Mouse (Mus musculus): ENCODE results near the gene Gadd45b.

The Gadd45b gene

DNA sequence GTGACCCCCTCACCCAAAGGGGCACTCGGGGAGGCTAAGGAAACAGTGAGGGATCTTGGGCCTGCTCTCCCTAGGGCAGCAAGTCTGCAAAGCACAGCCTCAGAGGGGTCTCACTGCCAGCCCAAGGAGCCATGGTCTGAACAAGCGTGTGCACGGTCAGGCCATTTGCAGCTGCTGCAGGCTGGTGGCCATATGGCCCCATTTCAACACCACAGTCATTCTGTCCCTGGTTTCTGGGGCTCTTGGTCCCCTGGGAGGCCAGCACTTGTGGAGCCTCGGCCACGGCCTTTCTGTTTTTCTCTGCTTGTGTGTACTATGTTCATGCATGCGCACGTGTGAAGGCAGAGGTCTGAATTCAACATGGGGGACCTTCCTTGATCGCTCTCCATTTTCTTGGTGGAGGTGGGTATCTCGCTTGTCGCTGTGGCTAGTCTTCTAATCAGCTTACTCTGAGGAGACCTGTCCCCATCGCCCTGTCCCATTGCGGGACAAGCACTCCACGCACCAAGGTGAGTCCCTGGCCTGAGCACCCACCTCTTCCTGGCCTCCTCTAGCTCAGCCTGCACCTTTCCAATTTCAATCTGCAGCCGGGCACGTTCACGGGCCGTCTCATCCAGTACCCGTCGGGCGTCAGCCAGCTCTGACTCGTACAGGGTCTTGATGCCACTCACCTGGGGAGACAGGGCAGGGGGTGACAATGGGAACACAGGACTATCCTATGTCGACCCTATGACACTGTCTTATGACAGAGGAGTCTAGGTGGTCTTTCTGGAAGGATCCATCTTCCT is 20.3 kb upstream of the Gadd45b start:
- DNase-seq (ENCODE audit: low spot score) = no peak

GRCm38 (mm10) chr10:80911354-80911753 is 18.5 kb upstream of the Gadd45b start:
- no peak for DNase-seq (ENCODE audit: low spot score)

DNA sequence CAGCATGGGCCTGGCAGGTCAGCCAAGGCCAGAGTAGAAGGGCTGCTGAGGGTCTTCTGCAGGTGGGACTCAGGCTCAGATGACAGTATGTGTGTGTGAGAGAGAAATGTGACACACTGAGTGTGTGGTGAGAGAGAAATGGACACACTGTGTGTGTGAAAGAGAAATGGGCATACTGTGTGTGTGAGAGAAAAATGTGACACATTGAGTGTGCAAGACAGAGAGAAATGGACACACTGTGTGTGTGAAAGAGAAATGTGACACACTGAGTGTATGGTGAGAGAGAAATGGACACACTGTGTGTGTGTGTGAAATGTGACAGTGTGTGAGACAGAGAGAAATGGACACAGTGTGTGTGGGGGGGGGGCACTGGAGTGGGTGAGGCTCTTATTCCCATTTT is 18.0 kb upstream of the Gadd45b start:
- no peak for DNase-seq (ENCODE audit: low spot score)

DNA sequence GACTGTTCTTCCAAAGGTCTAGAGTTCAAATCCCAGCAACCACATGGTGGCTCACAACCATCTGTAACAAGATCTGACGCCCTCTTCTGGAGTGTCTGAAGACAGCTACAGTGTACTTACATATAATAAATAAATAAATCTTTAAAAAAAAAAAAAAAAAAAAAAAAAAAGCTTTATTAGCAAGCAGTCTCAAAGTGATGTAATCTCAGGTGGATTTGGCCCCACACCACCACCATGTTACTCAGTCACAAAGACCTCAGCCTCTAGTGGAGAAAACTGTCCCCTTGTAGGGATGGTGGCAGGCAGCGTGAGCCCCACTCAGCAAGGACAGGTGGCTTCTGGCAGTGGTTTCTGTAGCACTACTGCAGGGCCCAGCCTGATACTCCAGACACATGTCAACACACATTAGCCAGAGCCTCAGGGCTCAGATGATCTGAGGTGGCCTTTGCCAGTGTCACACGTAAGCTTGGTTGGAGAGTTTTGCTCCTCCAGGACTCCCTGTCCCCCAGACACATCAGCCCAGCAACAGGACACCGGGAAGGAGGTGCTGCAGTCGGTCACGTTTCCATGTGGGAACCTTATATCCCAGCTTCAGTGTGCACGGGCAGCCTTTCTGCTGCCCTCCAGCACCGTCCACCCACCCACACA is 16.4 kb upstream of the Gadd45b start:
- DNase-seq (ENCODE audit: low spot score) = no peak

DNA sequence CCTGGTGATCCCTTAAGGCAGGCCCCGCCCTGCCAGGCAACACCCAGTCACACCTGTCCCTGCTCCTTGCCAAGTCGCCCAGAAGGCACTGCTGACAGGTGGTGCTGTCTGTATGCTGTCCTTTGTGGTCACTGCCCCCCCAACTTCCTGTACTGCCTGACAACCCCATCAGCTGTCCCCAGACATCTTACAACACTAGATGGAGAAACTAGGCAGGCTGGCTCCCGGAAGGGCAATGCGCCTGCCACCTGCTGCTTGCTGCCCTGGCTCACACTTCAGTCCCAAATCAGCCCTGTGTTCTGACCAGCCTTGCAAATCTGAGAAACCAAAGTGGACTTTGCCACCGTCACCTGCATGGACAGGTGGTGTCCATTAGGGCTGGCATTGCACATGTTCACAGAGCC is 15.6 kb upstream of the Gadd45b start:
- no peak for DNase-seq (ENCODE audit: low spot score)

DNA sequence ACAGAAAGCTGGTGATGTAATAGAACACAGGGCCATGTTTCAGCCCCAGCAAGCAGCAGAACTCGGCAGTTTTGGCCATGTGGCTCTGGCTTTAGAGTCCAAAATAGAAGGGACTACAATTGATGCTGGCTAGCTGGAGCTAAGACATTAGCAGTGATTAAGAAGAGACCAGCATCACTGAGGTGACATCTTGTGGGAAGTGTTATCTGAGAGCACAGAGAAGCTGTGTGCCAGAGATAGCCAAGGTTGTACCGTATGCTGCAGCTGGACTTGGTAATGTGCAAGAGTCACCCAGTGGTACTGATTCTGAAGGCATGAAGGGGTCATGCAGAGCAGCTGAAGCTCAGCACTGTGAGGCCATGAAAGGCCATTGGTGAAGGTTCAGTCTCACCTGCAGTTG is 14.6 kb upstream of the Gadd45b start:
- DNase-seq (ENCODE audit: low spot score) = no peak

DNA sequence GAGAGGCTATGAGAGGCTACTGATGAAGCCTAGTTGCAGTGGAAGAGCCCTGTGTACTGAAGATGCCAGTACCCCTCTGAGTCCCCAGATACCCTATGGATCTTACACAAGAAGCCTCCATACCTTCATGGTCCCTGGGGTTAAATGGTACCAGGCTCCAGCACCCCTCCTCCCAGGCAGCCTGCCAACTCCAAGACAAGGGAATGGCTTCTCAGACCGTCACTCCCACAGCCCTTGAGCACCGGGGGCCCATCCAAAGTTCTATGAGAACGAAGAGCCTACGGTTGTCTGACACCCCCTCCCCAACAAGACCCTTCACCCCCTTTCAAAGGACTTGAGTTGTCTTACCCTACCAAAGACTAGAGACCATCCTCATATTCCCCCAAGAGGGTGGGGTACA is 14.1 kb upstream of the Gadd45b start:
- DNase-seq (ENCODE audit: low spot score) = no peak

- DNase-seq (ENCODE audit: low spot score) = peak; percentile 48
Observed at GRCm38 (mm10) chr10:80917336-80917778, 12.5 kb upstream of the Gadd45b start.

DNA sequence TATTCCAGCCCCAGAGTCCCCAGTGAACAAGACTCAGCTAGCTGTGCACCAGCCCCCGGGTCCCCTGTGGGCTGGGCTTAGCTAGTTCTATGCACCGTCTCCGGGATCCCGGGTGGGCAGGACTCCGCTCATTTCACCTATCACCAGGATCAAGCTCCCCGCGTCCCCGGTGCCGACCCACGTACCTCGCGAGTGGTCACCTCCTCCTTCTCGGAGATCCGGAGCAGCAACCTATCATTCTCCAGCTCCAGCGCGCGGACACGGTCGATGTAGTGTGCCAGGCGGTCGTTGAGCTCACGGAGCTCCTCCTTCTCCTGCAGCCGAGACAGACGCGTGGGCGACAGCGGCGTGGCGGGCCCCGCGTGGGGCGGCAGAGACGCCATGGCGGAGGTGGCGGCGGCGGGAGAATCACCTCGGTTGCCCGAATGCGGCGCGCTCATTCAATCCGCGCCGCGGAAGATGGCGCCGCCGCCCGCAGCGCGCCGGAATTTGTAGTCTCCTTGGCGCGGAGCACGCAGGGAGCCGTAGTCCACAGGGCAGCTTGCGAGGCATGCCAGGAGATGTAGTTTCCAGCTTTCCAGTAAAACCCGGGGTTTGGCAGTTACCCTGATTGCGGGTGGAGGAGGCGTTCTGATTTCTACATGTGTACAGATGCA is 12.0 kb upstream of the Gadd45b start, which contains the start of gene Lmnb2:
TSS of gene Lmnb2 (minus strand) at position 467 of the 656 bp plus-strand sequence.
- peak; percentile 89 for DNase-seq (ENCODE audit: low spot score)

DNA sequence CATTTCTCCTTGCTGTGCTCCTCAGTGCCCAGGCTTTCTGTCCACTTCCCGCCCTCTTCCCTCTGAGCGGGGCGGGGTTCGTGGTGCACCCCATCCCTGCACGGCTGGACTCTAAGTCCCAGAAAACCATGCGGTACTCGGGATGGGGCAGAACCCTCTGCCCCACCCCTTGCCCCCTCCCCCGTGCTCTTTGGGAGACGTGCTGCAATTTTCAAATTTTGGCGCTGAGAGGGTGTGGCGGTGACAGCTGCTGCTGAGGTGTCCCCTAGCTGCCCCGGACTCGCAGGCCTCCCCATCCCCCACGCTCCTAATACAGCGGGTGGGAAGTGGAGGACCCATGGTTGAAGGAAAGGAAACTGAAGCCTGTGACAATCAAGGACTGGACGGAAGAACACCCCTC is 8.0 kb upstream of the Gadd45b start:
- DNase-seq (ENCODE audit: low spot score) = peak; percentile 49

- no peak for DNase-seq (ENCODE audit: low spot score)
Observed at GRCm38 (mm10) chr10:80925472-80925871, 4.4 kb upstream of the Gadd45b start.

GRCm38 (mm10) chr10:80928586-80929298 is 1.1 kb upstream of the Gadd45b start:
- peak; percentile 96 for DNase-seq (ENCODE audit: low spot score)

DNA sequence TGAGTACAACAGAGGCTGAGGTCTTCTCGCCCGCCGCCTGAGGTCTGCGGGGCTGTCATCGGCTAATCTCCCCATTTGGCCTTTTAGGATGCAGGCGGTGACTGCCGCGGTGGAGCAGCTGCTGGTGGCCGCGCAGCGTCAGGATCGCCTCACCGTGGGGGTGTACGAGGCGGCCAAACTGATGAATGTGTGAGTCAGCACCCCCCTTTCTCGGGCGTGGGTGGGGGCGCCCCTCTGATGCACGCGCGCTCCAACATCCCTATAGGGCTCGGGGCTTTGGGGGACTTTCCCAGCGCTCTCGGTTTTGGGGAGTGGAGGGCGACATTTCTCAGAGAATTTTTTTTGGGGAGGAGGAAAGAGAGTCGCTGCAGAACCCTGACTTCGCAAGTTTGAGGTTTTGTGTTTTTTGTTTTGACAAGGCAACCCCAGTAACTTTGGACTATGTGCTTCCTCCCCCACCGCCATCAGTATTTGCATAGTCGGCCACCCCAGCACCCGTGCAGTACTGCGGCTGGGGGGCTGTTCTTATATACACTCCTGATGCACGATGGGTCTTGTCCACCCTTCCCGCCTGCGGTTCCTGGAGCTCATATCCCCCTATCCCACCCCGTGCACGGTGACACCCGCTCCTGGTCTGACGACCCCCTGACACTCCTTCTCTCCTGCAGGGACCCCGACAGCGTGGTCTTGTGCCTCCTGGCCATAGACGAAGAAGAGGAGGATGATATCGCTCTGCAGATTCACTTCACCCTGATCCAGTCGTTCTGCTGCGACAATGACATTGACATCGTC is 684 bp downstream of the Gadd45b start:
- peak; percentile 53 for DNase-seq (ENCODE audit: low spot score)

GRCm38 (mm10) chr10:80931153-80931671 is 1.3 kb downstream of the Gadd45b start:
- DNase-seq (ENCODE audit: low spot score) = no peak

- DNase-seq (ENCODE audit: low spot score) = peak; percentile 34
Observed at GRCm38 (mm10) chr10:80931695-80932094, 1.8 kb downstream of the Gadd45b start.

GRCm38 (mm10) chr10:80932206-80932605 is 2.3 kb downstream of the Gadd45b start:
- DNase-seq (ENCODE audit: low spot score) = peak; percentile 53

DNA sequence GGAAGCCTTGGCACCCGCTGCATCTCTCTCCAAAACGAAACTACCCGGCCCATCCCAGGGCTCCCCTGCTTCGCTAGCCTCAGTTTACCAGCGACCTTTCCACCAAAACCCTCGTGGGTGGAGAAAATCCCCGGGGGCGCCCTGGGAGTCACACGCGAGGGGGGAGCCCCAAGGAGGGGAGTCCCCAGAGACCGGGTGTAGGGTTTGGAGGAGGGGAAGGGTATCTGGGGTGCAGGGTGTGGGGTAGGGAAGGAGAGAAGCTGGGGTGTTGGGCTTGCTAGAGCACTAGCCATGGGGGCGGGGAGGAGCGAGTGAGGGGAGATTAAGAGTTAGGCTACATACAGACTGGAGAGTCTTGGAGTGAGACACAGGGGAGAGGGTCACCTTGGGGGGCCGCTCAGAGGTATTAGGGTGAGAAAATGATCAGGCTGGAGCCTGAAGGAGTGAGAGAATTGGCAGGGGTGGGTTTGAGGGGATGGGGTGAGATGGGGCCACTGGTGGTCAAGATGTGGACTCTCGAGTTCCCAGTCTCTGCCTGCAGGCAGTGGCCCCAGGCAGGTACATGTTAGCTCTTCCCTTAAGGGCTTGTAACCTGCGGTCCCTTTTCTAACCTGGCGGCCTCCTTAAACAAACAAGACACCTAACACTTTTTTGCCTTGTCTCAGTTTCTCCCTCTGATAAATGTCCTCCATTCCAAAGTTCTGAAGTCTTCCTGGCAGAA is 3.0 kb downstream of the Gadd45b start:
- DNase-seq (ENCODE audit: low spot score) = no peak

DNA sequence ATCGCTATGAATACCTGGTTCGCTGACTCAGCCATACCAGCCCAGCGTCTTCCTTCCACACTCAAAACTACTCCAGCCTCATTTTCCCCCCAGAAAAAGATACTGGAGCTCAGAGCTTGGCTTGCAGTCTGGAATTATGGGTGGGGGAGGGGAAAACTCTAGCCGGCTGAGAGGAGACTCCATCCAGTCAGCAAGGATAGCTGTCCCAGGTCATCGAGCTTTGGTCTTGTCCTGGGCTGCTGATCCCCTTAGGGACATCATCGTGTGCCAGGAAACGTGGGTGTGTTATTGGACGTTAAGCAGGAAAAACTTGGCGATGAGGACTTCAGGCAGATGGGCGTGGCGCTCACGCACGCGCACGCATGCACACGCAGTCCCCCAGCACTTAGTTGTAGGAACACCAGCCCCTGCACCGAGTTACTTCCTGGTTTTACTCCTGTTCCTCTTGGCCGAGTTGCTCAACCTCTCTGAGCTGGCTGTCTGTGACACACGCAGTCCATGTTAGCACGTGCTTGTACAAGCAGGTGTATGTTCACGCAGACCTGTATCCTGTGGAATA is 3.6 kb downstream of the Gadd45b start:
- peak; percentile 35 for DNase-seq (ENCODE audit: low spot score)

DNA sequence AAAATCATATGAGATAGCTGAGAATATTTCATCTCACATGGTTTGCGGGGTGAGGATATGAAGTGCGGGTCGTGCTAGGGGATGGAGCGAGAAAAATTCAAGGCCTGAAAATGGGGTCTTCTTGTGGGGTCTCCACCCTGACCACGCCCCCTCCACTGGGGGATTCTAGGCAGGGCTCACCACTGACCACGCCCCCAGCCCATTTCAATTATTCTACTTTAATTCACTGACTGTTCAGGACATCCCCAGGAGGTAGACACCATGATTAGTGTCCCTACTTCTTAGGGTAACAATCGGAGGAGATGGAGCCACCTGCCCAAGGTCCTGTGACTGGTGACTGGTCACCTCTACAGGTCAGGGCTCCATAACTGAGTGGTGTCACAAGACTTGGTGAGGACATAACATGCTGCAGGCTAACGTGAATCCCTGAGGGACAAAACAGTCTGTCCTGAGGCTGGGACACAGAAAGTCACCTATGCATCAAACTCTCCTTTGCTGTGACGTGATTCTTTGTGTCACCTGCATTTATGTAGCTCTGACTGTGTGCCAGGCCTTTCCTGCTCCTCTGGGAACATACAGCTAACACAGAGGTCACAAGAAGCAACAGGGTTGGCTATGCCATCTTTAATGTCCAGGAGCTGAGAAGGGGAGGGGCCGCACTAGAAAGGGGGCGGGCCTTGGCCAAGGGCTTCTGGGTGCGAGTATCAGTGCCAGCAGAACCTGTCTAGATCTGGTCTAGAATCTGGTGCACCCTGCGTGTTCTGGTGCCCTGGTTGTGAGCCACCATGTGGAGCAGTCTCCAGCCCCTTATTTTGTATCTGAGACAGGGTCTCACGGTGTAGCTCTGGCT is 4.5 kb downstream of the Gadd45b start:
- no peak for DNase-seq (ENCODE audit: low spot score)
